Mouse (Mus musculus): ENCODE data around the gene Klf12.

- TF ChIP-seq CTCF (IDR thresholded peaks at IDR 0.05; ENCODE audit: low read depth, low read length) (no peak), POLR2A (IDR thresholded peaks at IDR 0.05; ENCODE audit: extremely low read depth, insufficient read depth, low read length) (no peak)
Observed at GRCm38 (mm10) chr14:100316780-100317179, 32.3 kb upstream of the Klf12 start.
